Mouse (Mus musculus) gastrocnemius, postnatal 25 days (tissue): ENCODE results near the gene Hist2h2ab. TPM values are rescaled to one million over a fixed set of nuclear protein-coding genes. Genes with fewer than 3 reads are reported as not detected.
"Not testable (repeated sequence)": the region's sequence is repeated elsewhere in the genome, so short reads cannot be mapped to it uniquely, and the experiment has no call there.

Experiments used
- DNase-seq: peaks from one replicate; pipeline ENCODE4 v3.0.0; 2022
- total RNA-seq, 2 experiments: library from RNA; stranded (reverse); gene quantifications; 1 replicate in 1 of 2; 2 replicates in 1 of 2; pipeline ENCODE4 v1.2.3; 2021

The Hist2h2ab gene
- total RNA-seq, 2 experiments from 2014 or later: 1.7 TPM

DNA sequence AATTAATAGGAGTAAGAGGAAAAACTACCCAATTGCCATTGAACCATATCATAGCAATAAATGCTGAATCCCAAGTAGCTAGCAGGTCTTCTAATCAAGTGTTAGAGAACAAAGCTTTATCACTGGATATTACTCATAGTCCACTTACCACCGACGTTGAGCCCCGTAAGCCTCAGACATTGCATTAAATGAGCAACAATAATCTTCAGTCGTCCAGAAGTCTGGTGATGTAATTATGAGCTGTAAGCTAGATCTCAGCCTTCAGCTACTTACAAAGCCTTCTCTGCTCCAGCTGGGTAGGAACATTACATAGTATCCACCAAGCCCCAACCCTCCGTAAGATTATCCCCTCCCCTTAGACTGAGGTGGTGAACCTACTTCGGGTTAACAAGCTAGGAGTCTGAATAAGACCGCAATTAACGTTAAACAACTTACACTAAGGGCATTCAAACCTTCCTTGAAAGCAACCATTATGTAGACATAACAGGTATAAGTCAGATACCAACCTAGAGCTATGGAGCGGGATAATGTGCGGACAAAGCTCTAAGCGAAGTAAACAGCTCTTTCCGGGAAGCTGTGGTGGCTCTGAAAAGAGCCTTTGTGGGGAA, 18.3 kb downstream of the Hist2h2ab start:
- DNase-seq: no peak

- DNase-seq: peak; percentile 85
These were observed 19.5 kb downstream of the Hist2h2ab start, which contains the start of gene Hist2h3c2 for GRCm38 (mm10) chr3:96238954-96239793. Hist2h3c2 (minus strand) TSS chr3:96239127.

- DNase-seq: peak; percentile 94
These were observed 20.5 kb downstream of the Hist2h2ab start, which contains the start of gene Hist2h2aa2 for GRCm38 (mm10) chr3:96239949-96240798. Hist2h2aa2 (minus strand) TSS chr3:96240276.

GRCm38 (mm10) chr3:96240799-96241197, 21.1 kb downstream of the Hist2h2ab start:
- DNase-seq: no peak

DNA sequence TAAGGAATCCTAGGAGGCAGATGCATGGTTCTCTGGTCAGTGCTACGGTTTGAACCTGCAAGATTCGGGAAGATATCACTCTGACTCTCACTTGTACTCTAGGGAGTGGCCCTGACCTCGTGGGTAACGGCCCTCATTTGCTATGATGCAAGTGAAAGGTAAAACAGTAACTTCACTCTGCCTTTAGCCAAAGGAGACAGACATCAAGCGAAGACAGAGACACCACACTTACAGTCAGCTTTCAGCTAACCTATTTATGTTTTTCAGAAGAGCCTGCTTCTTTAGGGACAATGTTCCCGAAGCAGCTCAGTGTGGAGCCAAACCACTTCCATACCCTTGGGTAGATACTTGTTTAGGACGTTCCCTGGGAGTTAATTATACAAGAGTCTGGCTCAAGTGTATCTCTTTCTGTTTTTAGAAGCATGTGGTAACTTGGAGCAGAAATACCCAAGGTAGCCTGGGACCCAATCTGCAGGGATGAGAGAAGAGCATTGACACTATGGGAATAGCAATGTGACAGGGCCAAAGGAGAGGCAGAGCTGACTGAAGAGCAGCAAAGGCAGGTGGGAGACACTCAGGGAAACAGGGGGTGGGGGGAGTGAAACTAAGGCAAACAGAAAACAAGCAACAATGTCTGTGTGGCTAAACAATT, 24.4 kb downstream of the Hist2h2ab start:
- DNase-seq: no peak

DNA sequence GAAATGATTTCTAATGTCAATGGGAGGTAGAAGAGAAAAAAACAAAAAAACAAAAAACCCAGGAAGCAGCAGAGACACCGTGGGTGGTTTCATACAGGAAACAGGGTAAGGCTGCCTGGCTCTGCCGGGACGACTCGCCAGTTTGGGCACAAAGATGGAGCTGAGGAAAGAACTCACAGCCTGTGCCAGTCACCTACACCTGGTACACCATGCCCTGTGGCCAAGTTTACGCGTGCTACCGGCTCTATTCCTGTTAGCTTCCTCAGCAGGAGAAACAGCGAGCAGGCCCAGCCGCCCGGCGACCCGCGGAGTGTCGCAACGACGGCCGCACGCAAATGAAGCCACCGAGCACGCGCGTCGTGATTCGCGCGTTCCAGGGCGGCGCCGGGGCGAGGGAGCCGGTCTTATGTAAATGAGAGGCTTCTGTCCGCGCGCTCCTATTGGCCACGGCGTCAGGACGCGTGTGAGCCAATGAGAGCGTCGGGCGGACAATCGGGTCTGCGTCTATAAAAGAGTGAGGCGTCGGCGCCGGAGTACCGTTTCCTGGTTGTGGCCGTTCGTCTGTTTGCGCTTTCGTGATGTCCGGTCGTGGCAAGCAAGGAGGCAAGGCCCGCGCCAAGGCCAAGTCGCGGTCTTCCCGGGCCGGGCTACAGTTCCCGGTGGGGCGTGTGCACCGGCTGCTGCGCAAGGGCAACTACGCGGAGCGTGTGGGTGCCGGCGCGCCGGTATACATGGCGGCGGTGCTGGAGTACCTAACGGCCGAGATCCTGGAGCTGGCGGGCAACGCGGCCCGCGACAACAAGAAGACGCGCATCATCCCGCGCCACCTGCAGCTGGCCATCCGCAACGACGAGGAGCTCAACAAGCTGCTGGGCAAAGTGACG, 25.6 kb downstream of the Hist2h2ab start, which contains the start of gene Hist2h2aa1:
Hist2h2aa1 (plus strand) TSS at position 495 of the 884 bp plus-strand sequence.
- DNase-seq: peak; percentile 89

DNA sequence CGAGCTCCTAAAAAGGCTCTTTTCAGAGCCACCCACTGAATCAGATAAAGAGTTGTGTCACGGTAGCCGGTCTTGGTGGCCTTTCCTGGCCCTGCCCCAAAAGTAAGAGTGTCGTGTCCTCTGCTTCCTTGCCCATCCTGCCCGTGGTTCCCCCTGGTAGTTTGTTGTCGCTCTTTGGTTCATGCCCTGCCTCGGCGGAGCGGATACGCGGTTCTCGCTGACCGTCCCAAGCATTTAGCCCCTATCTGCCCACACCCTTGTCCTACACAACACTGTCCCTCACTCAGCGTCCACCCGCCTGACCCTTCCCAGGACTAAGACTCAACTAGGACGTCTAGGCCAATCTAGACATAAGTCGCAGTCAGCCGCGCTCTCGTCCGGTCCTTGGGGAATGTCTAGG, 26.4 kb downstream of the Hist2h2ab start:
- not testable (repeated sequence) for DNase-seq

- peak; percentile 47 for DNase-seq
These were observed 26.8 kb downstream of the Hist2h2ab start, which contains the start of gene Hist2h3c1 for GRCm38 (mm10) chr3:96246427-96246856. Hist2h3c1 (plus strand) TSS chr3:96246685.

DNA sequence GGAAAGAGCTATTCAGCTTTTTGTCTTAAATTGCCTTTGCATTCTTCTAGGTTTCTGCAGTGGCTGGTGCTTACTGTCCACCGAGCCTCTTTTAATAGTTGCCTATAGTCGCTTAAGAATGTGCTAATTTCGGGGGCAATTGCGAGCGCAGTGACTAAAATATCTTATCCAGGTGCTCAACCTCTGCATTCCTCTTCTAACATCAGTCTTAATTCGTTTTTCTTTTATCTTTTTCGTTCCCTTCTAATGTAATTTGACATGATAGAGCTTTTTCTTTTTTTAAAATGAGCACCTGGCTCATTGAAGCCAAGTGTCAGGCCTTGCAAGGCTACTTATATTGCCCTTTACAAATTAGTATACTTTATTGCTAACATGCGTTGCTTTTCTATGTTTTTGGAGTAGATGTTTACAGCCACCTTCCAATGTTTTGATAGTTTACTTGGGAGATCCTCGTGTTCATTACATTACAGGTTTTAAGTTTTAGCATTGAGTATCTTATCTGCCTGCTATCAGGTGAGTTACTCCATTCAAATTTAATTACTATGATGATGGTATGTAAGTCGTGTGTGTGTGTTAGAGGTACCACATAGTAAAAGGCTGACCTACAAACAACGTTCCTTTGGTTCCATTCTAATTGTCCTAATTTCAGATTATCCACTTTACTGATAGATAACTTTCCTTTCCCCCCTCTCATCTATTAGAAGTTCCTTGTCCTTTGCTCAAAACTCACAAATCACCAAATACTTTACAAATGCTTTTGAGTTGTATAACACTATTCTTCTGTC, 27.9 kb downstream of the Hist2h2ab start:
- DNase-seq: no peak

DNA sequence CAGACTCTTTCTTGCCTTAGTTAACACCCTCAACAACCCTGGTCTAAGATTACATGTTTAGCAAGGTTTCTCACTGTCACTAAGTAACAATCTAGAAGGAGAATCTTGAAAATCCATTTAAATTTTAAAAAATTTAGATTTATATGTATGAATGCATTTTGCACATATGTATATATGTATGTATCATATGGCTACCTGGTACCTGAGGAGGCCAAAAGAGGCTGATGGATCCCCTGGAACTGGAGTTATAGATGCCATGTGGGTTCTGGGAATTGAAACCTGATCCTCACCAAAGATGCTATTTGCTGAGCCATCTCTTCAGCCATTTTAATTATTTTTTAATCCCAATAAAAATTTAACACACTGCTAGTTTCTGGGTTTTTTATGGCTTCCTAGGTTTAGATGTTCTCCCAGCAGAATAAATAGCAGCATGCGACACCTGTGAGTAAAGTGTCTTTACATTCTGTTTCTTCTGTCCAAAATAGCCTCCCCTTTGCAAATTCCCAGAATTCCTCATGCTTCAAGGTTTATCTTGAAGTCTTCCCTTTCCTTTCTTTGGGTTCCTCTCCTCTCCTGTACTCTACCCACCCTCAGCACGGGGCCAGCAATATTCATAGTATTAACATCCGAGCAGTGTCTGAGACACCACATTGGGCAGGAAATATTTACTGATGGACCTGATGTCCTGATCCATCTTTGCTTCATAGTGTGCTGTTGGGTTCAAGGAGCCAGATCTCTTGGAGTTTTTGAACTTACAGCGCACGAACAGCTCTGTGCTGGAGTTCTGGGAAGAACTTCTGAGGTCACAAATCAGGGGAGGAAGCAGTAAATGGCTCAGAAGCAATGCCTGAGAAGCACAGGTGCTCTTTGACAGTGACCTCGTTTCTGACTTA, 28.7 kb downstream of the Hist2h2ab start:
- DNase-seq: no peak

DNA sequence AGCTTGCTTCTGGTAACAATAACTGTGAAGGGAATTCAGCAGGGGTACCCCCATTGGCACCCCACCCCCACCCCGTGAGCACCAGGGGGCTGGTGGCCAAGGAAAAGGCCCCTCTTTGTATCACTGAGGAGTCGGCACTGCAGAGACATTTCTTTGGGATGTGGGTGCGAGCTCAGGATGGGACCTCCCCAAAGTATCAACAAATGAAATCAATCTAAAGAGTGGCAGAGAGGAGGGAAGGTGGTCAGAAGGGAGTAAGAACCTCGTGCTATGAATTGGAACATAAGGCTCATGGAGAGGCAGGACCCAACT, 29.3 kb downstream of the Hist2h2ab start:
- DNase-seq: no peak

- no peak for DNase-seq
These were observed 31.2 kb downstream of the Hist2h2ab start for GRCm38 (mm10) chr3:96250890-96251289.

DNA sequence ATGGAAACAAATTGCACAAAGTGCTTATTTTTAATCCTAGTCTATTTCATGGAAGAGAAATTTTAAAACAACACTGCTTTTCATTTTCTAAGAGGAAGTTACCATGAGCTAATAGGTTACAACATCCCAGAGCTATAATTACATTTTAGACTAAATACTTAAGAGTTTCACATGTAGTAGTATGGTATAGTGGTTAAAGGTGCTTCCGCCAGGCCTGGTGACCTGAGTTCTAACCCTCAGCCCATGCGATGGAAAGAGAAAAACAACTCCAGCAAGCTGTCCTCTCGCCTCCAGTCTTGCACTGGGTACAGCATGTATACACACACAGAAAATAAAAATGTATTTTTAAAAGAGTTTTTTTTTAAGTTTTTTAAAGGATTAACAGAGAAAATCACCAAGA, 32.1 kb downstream of the Hist2h2ab start:
- DNase-seq: no peak

DNA sequence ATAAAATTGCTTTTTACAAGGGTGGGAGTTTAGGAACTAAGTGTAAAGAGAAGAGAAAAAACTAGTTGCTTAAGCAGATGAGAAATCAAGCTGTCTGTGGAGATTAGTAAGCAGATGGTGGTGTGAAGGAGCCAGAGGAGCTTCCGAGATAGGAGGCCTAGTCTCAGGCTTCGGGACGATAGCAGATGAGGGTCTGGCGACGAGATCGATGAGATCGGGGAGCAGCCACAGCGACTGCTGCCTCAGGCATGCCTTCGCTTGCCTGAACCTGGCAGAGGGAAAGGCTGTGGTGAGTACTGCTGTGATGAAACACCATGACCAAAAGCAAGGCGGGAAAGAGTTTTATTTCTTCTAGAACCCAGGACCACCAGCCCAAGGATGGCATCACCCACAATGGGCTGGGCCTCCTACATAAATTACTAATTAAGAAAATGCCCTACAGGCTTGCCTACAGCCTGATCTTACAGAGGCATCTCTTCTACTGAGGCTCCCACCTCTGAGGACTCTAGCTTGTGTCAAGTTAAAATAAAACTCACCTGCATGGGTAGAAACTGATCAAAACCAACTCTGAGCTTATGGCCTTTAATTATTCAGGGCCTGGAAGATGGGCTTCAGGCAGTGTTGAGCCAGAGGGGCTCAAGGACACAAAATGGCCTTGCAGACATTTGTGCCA, 35.2 kb downstream of the Hist2h2ab start:
- no peak for DNase-seq

GRCm38 (mm10) chr3:96255926-96256593, 36.4 kb downstream of the Hist2h2ab start:
- DNase-seq: no peak

DNA sequence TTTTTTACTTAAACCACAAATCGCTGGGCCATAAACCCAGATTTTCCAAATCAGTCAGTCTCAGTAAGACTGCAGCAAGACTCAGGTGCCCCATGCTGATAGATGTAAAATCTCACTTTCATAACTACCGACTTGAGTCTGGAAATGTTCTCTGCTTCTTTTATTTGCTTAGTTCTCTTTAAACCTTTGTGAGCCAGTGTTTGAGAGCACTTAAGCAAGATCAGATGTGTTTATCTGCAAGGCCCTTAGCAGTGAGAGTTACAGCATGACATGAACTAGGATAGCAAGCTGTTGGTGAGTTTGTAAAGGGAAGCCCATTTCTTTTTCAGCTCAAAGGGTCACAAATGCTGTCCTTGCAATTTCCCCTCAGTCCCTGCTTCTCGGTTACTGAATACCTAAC, 37.5 kb downstream of the Hist2h2ab start:
- no peak for DNase-seq

DNA sequence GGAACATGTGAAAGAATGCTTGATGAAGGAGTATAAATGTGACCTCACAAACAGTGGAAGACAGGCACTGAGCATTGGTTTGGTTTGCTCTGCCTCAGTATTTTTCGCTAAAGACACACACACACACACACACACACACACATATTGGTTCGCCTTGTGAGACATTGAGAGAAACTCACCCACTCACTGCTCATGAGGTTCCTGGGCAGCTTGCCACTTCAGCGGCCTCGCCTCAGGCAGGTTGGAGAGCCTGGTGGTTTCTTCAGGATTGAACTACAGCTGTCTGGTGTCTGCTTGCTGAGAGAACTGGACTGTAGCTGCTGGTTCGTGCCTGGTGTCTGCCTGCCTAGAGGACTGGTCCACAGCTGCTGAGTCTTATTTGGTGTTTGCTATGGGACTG, 40.6 kb downstream of the Hist2h2ab start:
- no peak for DNase-seq

DNA sequence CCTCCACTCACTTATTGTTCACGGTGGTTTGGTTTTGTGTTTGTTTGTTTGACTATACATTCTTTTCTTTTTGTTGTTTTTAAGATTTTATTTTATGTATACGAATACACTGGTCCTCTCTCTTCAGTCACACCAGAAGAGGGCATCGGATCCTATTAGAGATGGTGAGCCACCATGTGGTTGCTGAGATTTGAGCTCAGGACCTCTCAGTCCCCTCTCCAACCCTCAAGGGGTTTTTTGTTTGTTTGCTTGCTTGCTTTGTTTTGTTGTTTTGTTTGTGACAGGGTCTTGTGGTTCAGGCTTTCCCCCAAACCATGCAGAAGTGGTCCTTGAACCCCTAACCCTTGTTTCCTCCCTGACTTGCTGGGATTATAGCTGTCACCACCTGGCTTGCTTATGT, 42.0 kb downstream of the Hist2h2ab start:
- DNase-seq: no peak
